Mouse (Mus musculus) mouse embryonic stem cell (cell line): Measurements from ENCODE around the gene Ak5.
"Not testable (repeated sequence)": the region's sequence is repeated elsewhere in the genome, so short reads cannot be mapped to it uniquely, and the experiment has no call there.

ENCODE experiments used
- in situ Hi-C, 2 experiments: fragments of 300-500 bp; cut with MboI; formaldehyde crosslinking; loops; 1 replicate in 1 of 2; 3 replicates in 1 of 2; pipeline ENCODE4 v1.14.3; 2019 to 2020; ENCODE audit warnings: low sequenced_read_pairs in 2 of 2, low pct_unique_long_range_greater_than_20kb in 1 of 2, mixed read lengths in 1 of 2; ENCODE audit not compliant: unreplicated experiment in 1 of 2

Ak5 gene

GRCm38 (mm10) chr3:152468569-152469041, 199.6 kb downstream of the Ak5 start:
- in situ Hi-C loops = no loop called here

GRCm38 (mm10) chr3:152468032-152468431, 200.1 kb downstream of the Ak5 start:
- in situ Hi-C loops = no loop called here

- in situ Hi-C loops = no loop called here
These were observed 200.8 kb downstream of the Ak5 start for GRCm38 (mm10) chr3:152467312-152467711.

DNA sequence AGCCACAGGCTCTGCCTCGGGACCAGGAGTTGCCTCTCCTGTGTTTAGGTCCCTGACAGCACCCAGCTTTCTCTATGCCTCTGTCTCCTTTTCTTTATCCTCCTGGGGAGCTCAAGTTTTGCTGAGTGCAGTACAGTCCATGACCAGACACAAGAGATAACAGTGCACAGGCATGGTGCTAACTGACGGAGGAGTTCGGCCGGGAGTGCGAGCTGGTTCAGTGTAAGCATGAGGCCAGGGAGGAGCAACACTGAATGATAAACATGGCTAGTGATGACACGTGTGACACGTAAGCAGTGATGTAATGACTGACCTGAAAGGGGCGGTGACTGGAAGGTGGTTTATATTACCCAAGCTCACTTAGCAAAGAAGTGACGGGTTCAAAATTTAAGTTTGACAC, 201.3 kb downstream of the Ak5 start:
- in situ Hi-C loops = no loop called here

- in situ Hi-C loops = no loop called here
These were observed 202.8 kb downstream of the Ak5 start for GRCm38 (mm10) chr3:152465338-152465737.

GRCm38 (mm10) chr3:152464462-152464861, 203.7 kb downstream of the Ak5 start:
- in situ Hi-C loops = no loop called here

DNA sequence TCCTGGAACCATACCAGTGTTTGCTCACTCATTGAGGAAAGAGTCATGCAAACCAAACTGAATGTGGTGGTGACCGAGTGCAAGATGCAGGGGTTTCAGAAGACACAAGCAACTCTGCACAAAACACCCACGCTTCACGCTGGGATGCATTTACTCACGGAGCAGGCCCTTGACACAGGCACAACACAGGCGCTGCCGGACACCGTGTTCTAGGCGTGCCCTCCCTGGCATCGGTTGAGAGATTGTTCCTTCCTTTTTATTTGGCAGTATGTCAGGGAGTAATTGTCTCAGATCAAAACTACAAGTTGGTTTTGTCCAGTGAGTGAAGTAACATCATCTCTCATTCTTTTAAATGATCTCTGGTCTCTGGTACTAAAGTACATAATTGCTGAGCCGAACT, 205.3 kb downstream of the Ak5 start:
- in situ Hi-C loops = no loop called here

DNA sequence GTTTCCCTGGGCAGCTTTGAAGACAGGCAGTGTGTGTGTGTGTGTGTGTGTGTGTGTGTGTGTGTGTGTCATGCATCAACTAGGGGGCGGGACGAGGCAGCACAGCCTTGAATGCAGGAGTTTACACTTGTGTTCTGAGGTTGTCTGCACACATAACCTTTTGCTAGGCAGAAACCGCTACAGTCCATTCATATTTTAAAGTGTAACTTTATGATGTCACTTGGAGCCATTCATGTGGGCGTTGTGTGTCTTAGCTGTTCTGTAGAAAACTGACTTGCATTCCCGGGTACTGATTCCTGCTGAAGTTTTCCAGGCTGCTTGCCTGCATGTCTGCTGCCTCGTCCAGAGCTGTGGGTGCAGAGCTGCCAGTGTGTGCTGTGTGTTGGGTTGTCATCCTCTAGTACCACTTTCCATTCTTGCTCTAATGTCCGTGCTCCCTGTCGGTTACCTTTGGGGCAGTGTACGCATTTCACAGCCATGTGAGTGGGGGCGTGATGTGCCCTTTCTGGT, 206.1 kb downstream of the Ak5 start:
- in situ Hi-C loops = no loop called here

GRCm38 (mm10) chr3:152460802-152461201, 207.4 kb downstream of the Ak5 start:
- in situ Hi-C loops = no loop called here

GRCm38 (mm10) chr3:152458875-152459274, 209.3 kb downstream of the Ak5 start:
- in situ Hi-C loops = not testable (repeated sequence)

GRCm38 (mm10) chr3:152457308-152458035, 210.7 kb downstream of the Ak5 start:
- in situ Hi-C loops = no loop called here

DNA sequence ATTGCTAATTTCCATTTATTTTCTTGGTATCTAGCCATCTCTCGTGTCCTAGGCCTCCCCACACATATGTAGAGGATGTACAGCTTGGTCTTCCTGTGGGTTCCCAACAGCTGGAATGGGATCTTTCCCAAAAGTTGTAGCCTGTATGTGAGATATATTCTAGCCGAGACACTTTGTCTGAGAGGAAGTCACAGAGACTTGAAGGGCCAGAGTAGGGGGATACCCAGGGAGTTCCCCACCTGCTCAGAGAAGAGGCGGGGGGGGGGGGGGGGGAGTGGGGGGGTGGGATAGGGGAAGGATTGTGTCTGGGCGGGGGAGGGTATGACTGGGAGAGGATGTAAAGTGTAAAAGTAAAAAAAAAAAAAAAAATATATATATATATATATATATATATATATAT, 215.0 kb downstream of the Ak5 start:
- in situ Hi-C loops = no loop called here

DNA sequence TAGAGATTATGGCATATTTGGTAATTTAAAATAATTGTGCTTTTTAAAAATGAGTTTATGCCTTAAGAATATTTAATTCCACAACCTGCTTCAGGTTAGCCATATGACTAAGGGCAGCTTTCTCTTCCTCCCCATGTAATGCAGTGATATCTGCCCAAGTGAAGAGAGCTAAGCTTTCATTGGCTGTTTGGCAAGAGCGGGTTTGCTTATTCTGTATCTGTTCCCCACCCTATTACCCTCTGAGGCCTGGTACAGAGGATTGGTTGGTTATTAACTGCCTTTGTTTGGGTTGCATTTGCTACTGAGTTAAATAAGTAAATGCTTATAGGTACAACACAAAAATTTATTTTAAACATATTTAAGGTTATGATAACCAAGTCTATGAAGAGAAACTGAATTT, 221.2 kb downstream of the Ak5 start:
- in situ Hi-C loops = no loop called here

DNA sequence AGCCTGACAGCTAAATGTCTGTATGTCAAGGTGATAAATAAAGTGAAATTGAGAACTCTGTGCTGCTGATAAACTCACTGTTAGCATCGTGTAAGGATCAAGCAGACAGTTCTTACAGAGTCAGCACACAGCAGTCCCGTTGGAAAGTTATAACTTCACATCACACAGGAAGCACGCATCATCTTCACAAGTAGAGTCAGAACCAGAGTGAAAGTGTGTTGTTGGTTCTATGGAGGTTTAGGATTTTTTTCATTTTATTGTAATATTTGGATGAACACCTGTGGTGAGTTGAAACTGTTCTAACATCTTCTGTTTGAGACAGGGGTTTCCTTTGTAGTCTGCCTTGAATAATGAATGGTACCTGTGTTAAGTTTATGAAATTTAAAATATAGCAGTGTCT, 224.0 kb downstream of the Ak5 start:
- in situ Hi-C loops = no loop called here

DNA sequence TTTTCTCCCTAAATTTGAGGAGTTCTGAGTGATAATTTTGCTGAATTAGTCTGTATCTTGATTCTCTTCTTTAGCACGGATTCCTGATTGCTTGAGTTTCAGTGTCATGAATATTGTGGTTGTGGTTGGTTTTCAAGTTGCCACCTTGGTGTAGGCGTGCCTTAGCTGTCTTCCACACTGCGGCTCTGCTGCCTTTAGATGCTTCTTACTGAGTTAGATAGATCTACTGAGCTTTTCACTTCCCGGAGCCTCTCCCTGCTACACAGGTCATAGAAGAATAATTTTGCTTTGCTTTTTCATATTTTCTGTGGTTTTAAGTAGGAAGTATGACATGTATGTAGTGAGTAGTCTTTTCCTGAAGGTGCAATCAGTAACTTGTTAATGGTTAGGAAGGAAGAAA, 225.4 kb downstream of the Ak5 start:
- in situ Hi-C loops = no loop called here

GRCm38 (mm10) chr3:152438068-152438467, 230.1 kb downstream of the Ak5 start:
- in situ Hi-C loops = no loop called here

GRCm38 (mm10) chr3:152435590-152435989, 232.6 kb downstream of the Ak5 start:
- in situ Hi-C loops = no loop called here

DNA sequence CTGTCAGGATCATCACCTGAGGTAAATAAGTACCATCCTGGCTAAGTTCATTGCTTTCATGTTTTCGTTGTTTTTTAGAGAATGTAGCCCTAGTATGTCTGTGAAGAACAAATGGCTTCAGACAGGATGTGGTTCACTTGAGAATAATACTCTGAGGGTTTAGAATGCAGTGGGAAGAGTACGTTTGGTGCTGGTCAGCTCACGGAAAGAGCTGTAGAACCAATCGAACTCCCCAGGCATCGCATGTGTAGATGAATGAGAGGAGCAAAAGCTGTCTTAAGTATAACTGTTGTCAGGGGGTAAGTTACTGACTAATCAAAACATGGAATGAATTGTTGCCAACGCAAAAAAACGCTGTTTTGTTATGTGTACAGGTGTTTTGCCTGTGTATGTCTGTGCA, 235.5 kb downstream of the Ak5 start:
- in situ Hi-C loops = no loop called here

DNA sequence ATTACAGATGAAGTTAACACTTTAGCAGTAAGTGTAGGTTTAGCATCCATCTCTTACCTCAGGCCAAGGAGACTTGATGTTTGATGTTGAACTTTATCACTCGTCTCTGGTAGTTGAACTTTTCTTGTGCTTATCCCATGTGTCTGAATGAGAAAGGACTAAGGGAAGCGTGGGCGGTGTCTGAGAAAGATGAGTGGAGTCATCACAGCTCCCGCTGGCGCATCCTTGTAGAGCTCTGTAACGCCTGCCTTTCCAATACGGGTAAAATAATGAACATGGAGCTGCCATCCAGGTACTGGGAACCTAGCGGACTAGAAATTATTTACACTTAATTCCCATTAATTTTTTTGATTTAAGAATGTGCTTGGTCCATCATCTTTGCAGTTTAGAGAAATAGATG, 239.2 kb downstream of the Ak5 start:
- in situ Hi-C loops = no loop called here
